Mouse (Mus musculus): ENCODE results near the gene Nfkb1.

The Nfkb1 gene

GRCm38 (mm10) chr3:135586060-135586459 is 105.3 kb downstream of the Nfkb1 start:
- no peak for DNase-seq (ENCODE audit: low spot score)

GRCm38 (mm10) chr3:135585482-135585881 is 105.9 kb downstream of the Nfkb1 start:
- DNase-seq (ENCODE audit: low spot score) = no peak

GRCm38 (mm10) chr3:135582246-135582645 is 109.1 kb downstream of the Nfkb1 start:
- no peak for DNase-seq (ENCODE audit: low spot score)

GRCm38 (mm10) chr3:135581606-135582117 is 109.7 kb downstream of the Nfkb1 start:
- no peak for DNase-seq (ENCODE audit: low spot score)

GRCm38 (mm10) chr3:135580439-135581275 is 110.7 kb downstream of the Nfkb1 start:
- DNase-seq (ENCODE audit: low spot score) = no peak

- DNase-seq (ENCODE audit: low spot score) = no peak
Measured at GRCm38 (mm10) chr3:135579179-135579578, 112.2 kb downstream of the Nfkb1 start.

- DNase-seq (ENCODE audit: low spot score) = no peak
Measured at GRCm38 (mm10) chr3:135578588-135579140, 112.7 kb downstream of the Nfkb1 start.

GRCm38 (mm10) chr3:135575126-135575525 is 116.2 kb downstream of the Nfkb1 start:
- DNase-seq (ENCODE audit: low spot score) = no peak

- no peak for DNase-seq (ENCODE audit: low spot score)
Measured at GRCm38 (mm10) chr3:135573051-135573450, 118.3 kb downstream of the Nfkb1 start.

GRCm38 (mm10) chr3:135571540-135571939 is 119.8 kb downstream of the Nfkb1 start:
- DNase-seq (ENCODE audit: low spot score) = no peak

GRCm38 (mm10) chr3:135568633-135569032 is 122.7 kb downstream of the Nfkb1 start:
- DNase-seq (ENCODE audit: low spot score) = no peak

- DNase-seq (ENCODE audit: low spot score) = no peak
Measured at GRCm38 (mm10) chr3:135567888-135568287, 123.5 kb downstream of the Nfkb1 start.

- DNase-seq (ENCODE audit: low spot score) = no peak
Measured at GRCm38 (mm10) chr3:135565306-135565705, 126.0 kb downstream of the Nfkb1 start.

GRCm38 (mm10) chr3:135564706-135565105 is 126.6 kb downstream of the Nfkb1 start:
- no peak for DNase-seq (ENCODE audit: low spot score)

- no peak for DNase-seq (ENCODE audit: low spot score)
Measured at GRCm38 (mm10) chr3:135563163-135563689, 128.1 kb downstream of the Nfkb1 start.

- DNase-seq (ENCODE audit: low spot score) = no peak
Measured at GRCm38 (mm10) chr3:135562036-135562435, 129.3 kb downstream of the Nfkb1 start.

GRCm38 (mm10) chr3:135556851-135557662 is 134.3 kb downstream of the Nfkb1 start:
- DNase-seq (ENCODE audit: low spot score) = no peak

- no peak for DNase-seq (ENCODE audit: low spot score)
Measured at GRCm38 (mm10) chr3:135556052-135556587, 135.2 kb downstream of the Nfkb1 start.

GRCm38 (mm10) chr3:135555192-135555591 is 136.2 kb downstream of the Nfkb1 start:
- DNase-seq (ENCODE audit: low spot score) = no peak

GRCm38 (mm10) chr3:135552874-135553273 is 138.5 kb downstream of the Nfkb1 start:
- DNase-seq (ENCODE audit: low spot score) = no peak

GRCm38 (mm10) chr3:135547298-135547697 is 144.0 kb downstream of the Nfkb1 start:
- no peak for DNase-seq (ENCODE audit: low spot score)

Data from layer of hippocampus, adult 9-10 months (tissue).